In the genomic region with DNA sequence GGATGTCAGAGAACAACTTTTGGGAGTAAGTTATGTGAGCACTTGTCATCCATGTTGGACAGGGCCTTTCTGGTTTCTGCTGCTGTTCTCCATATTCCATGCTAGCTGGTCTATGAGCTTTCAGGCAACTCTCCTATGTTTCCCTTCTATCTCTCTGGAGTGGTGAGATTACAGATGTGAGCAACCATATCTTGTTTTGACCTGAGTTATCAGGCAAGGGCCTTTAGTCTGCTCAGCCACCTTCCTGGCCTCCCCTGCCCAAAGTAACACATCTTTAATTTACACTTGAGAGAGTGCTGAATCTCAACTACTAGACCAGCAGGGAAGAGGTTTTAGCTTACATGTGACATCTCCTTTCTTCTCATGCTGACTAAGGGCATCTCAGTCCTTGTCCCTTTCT, we compare ENCODE assay signal across 20 mouse cellular contexts. TPM values are rescaled to one million over a fixed set of nuclear protein-coding genes. Genes with fewer than 3 reads are reported as not detected.
A peak's percentile ranks its signal among the peaks of the same experiment; 100 is the strongest.
DNase-seq lines count a peak whose midpoint lies in the region; ATAC-seq and TF ChIP-seq lines count a peak whose summit lies in the region.
"Had no signal": no experiment of that assay in that cellular context is flagged by ENCODE, and none has a peak within 500 bp of the region (broad histone marks: within the 10 kb centered on the region; RNA-seq: fewer than 3 reads in every experiment).

No protein-coding gene starts in this region.

- peak; percentile 23 to 25 for DNase-seq in B cell, adult 2 months
- no peak for DNase-seq in CH12.LX (ENCODE audit: extremely low read depth)
- DNase-seq in layer of hippocampus, postnatal 14 days (ENCODE audit: low spot score in 2 of 2), result no peak
- no peak for DNase-seq in adrenal gland, postnatal 14 days
- no peak for DNase-seq in T-cell, adult 2 months (ENCODE audit: low spot score)
- DNase-seq: cerebellum, adult 8-10 months; gastrocnemius, adult 2 months; layer of hippocampus, postnatal 36 days; left cerebral cortex, postnatal 4 days; lung, postnatal 14 days; right cerebral cortex, postnatal 25 days; thymus, adult 2 months had no signal

- TF ChIP-seq RAD21 in CH12.LX (IDR thresholded peaks at IDR 0.05; ENCODE audit: low read depth, low read length), result no peak

- no peaks in the 10 kb centered on the region for H3K79me2 ChIP-seq in CH12.LX (replicated peaks; ENCODE audit: control insufficient read depth, extremely low read depth, insufficient read depth, poor library complexity, severe bottlenecking)
- H3K79me2 ChIP-seq in macrophage (ENCODE audit: inconsistent target), result no peaks in the 10 kb centered on the region

- H3K4me3 ChIP-seq in CH12.LX (replicated peaks in 1 of 3; ENCODE audit: low read depth in 2 of 3, low read length in 2 of 3, poor library complexity in 1 of 3), result no peak overlapping the region
- H3K4me3 ChIP-seq in macrophage (ENCODE audit: inconsistent target), result no peak overlapping the region
- H3K4me3 ChIP-seq: embryonic facial prominence, embryonic 15.5 days; forebrain, embryonic 15.5 days; gastrocnemius, adult 2 months; heart, adult 2 months; hindbrain, embryonic 12.5 days; neural tube, embryonic 12.5 days had no signal

- H3K9me3 ChIP-seq in CH12.LX (replicated peaks; ENCODE audit: low read length), result peaks cover 2% of the 10 kb centered on the region
- H3K9me3 ChIP-seq: embryonic facial prominence, embryonic 15.5 days; forebrain, embryonic 15.5 days; hindbrain, embryonic 12.5 days; neural tube, embryonic 12.5 days had no signal

- TF ChIP-seq EP300 in CH12.LX (IDR thresholded peaks at IDR 0.05; ENCODE audit: low read length), result no peak

- no peak overlapping the region for H3K4me2 ChIP-seq in CH12.LX (ENCODE audit: insufficient read depth, low read depth, poor library complexity, severe bottlenecking)
- H3K4me2 ChIP-seq: embryonic facial prominence, embryonic 15.5 days; forebrain, embryonic 15.5 days; hindbrain, embryonic 12.5 days; neural tube, embryonic 12.5 days had no signal

- no peak for TF ChIP-seq CTCF in CH12.LX (conservative IDR thresholded peaks at IDR 0.05 in 1 of 2, IDR thresholded peaks at IDR 0.05 in 1 of 2; ENCODE audit: low read depth in 2 of 2, low read length in 2 of 2)

- H3K9ac ChIP-seq in CH12.LX (ENCODE audit: insufficient read depth, low read depth), result no peak overlapping the region
- H3K9ac ChIP-seq: embryonic facial prominence, embryonic 15.5 days; forebrain, embryonic 15.5 days; hindbrain, embryonic 12.5 days; neural tube, embryonic 12.5 days had no signal

- H3K4me1 ChIP-seq in CH12.LX (ENCODE audit: control insufficient read depth in 1 of 2, insufficient read depth in 2 of 2), result peaks cover 12 to 25% of the 10 kb centered on the region in 2 experiments
- H3K4me1 ChIP-seq: embryonic facial prominence, embryonic 15.5 days; forebrain, embryonic 15.5 days; hindbrain, embryonic 12.5 days; neural tube, embryonic 12.5 days had no signal

- no peaks in the 10 kb centered on the region for H3K27me3 ChIP-seq in CH12.LX (replicated peaks)
- H3K27me3 ChIP-seq: embryonic facial prominence, embryonic 15.5 days; forebrain, embryonic 15.5 days; hindbrain, embryonic 12.5 days; neural tube, embryonic 12.5 days had no signal

- peak; percentile 6; the same call in 1 of the 2 replicates for ATAC-seq in granulocyte monocyte progenitor cell, adult 5-6 weeks (replicated peaks; ENCODE audit: poor library complexity, severe bottlenecking)
- ATAC-seq: forebrain, embryonic 15.5 days; intestine, postnatal 0 days had no signal

- H3K36me3 ChIP-seq in CH12.LX (replicated peaks in 1 of 2; ENCODE audit: control insufficient read depth in 1 of 2, insufficient read depth in 1 of 2, low read length in 1 of 2) (peaks cover 2 to 47% of the 10 kb centered on the region in 2 experiments), macrophage (ENCODE audit: inconsistent target) (no peaks in the 10 kb centered on the region)
- H3K36me3 ChIP-seq: embryonic facial prominence, embryonic 15.5 days; forebrain, embryonic 15.5 days; hindbrain, embryonic 12.5 days; neural tube, embryonic 12.5 days had no signal

- in situ Hi-C loops in CH12.LX (cut with MboI; ENCODE audit: low pct_ligation_motif_present, low pct_unique_long_range_greater_than_20kb, low sequenced_read_pairs), result no loop called here

- TF ChIP-seq POLR2A in CH12.LX (IDR thresholded peaks at IDR 0.05; ENCODE audit: low read depth, low read length), result no peak

- dilution Hi-C loops in CH12.LX (cut with MboI; ENCODE audit: extremely low pct_ligation_motif_present, extremely low pct_unique_long_range_greater_than_20kb, low sequenced_read_pairs), result no loop called here

- 0 out of 2 replicates have a peak overlapping the region, but pooled peaks have one; percentile 33 for H3K27ac ChIP-seq in CH12.LX (ENCODE audit: insufficient read depth, low read depth)
- peak overlapping the region; percentile 62 for H3K27ac ChIP-seq in macrophage
- H3K27ac ChIP-seq: embryonic facial prominence, embryonic 15.5 days; forebrain, embryonic 15.5 days; gastrocnemius, adult 2 months; heart, adult 2 months; hindbrain, embryonic 12.5 days; neural tube, embryonic 12.5 days had no signal

TF ChIP-seq in CH12.LX, 34 proteins besides CTCF, POLR2A, EP300 and RAD21:
- TF ChIP-seq MXI1 (IDR thresholded peaks at IDR 0.05; ENCODE audit: low read depth, low read length) (no peak), USF1 (IDR thresholded peaks at IDR 0.05; ENCODE audit: low read depth, low read length) (no peak), ZNF384 (IDR thresholded peaks at IDR 0.05; ENCODE audit: low read depth, low read length) (no peak), JUN (IDR thresholded peaks at IDR 0.05; ENCODE audit: insufficient read depth, low read depth, low read length) (no peak), POLR2AphosphoS2 (IDR thresholded peaks at IDR 0.05; ENCODE audit: low read depth, low read length) (no peak), ZMIZ1 (IDR thresholded peaks at IDR 0.05; ENCODE audit: low read depth, low read length) (no peak), E2F4 (IDR thresholded peaks at IDR 0.05; ENCODE audit: insufficient replicate concordance, low read depth, low read length) (no peak), MAZ (IDR thresholded peaks at IDR 0.05; ENCODE audit: low read depth, low read length) (no peak), KAT2A (IDR thresholded peaks at IDR 0.05; ENCODE audit: insufficient replicate concordance, low read length) (no peak), ZKSCAN1 (IDR thresholded peaks at IDR 0.05; ENCODE audit: borderline replicate concordance, low read depth, low read length) (no peak), MAFK (IDR thresholded peaks at IDR 0.05; ENCODE audit: insufficient replicate concordance, low read length) (no peak), UBTF (IDR thresholded peaks at IDR 0.05; ENCODE audit: low read depth, low read length) (no peak), CHD2 (IDR thresholded peaks at IDR 0.05; ENCODE audit: low read length) (no peak), MEF2A (IDR thresholded peaks at IDR 0.05; ENCODE audit: borderline replicate concordance, low read depth, low read length) (no peak)

RNA-seq across cellular contexts. Expression of a gene that starts 32.5 kb away (rescaled TPM):
- total RNA-seq in CH12.LX (2012; rRNA removed) (54.4 and 65.0 TPM in 2 replicates), CH12.LX (2014; rRNA removed) (99.9 and 111 TPM in 2 replicates)
- polyA plus RNA-seq in CH12.LX (2012; ENCODE audit: insufficient read length, low read depth) (57.9 and 65.9 TPM in 2 replicates), macrophage (2018) (51.0 to 58.9 TPM (median 54.2 TPM) in 3 replicates)
- 97.0 and 97.9 TPM in 2 replicates for total RNA-seq in granulocyte monocyte progenitor cell, adult 5-6 weeks (2014; fragmentation: Nextera tagmentation)
- total RNA-seq in granulocyte monocyte progenitor cell, adult 5-6 weeks (2017), result 96.8 and 111 TPM in 2 replicates
- total RNA-seq in macrophage (2018; cell fraction: chromatin; rRNA removed), result 10 to 100 TPM; 22.7 to 86.7 (median 45.4) TPM
- total RNA-seq in macrophage (2018; cell fraction: cytosol; rRNA removed), result 10 to 100 TPM; 27.8 to 64.5 (median 42.7) TPM
- total RNA-seq in macrophage (2018; cell fraction: nucleus; rRNA removed), result 10 to 100 TPM; 27.6 to 95.1 (median 53.0) TPM
- 10 to 100 TPM; 35.3 to 37.4 TPM for total RNA-seq in layer of hippocampus, postnatal 14 days (2021)
- total RNA-seq in adrenal gland, postnatal 14 days (2021), result 45.4 and 48.1 TPM in 2 replicates

Comparison
In these comparisons a context has a peak if more than half of its experiments do, and no peak if none do; other contexts are left out.
1. DNase-seq: peak in B cell, adult 2 months (2 of 2); none in CH12.LX (single experiment), layer of hippocampus, postnatal 14 days (0 of 2), adrenal gland, postnatal 14 days (single experiment) and T-cell, adult 2 months (single experiment).